Mouse (Mus musculus) left cerebral cortex, adult 18-20 months (tissue): ENCODE measurements at regions not wholly inside any gene's neighbourhood (a gene's known extent, or its start where the extent isn't known, plus 50 kb on each side); places are given as distances from the start of the nearest gene placed in this dataset.

Experiments
- DNase-seq, 2 experiments: peaks; one replicate each; pipeline ENCODE4 v3.0.0; 2021 to 2022; ENCODE audit warnings: low spot score in 2 of 2, mixed read lengths in 1 of 2

DNA sequence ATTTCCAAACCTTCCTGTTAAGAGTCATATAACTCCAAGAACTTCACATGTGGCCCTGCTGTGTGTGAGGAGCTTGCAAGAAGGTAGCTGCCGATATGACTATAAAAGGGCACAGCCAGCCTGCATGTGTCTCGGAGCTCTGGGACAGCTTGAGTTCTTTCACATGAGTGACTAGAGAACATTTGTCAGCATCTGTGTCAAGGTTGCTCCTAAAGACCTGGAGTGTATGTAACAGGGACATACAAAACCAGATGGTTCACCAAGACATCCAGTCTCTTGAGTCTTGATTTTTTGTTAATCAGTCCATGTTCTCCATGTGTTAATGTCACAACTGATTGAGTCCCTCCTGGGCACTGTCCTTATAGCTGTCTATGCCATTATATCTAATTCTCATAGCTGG is 126.2 kb upstream of the Pcsk2 start:
- no peak for DNase-seq

DNA sequence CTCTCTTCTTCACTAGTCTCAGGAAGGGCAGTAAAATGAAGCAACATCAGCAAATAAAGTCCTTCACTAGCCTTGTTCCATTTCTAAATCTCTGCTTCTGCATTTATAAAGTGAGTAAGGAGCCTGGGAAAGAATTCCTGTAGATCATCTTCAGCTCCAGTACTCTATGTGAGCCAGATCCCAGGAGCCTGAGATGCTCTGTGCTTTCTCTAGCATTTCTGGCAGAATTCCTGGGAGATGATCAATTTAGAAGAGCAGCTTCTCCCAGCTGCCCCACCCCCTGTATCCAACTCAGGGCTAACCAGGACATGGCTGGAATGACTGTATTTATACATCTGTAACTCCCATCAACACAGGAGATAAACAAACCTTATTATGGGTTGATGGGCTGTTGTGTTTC is 95.3 kb upstream of the Pcsk2 start:
- peak; percentile 7 to 27 for DNase-seq

DNA sequence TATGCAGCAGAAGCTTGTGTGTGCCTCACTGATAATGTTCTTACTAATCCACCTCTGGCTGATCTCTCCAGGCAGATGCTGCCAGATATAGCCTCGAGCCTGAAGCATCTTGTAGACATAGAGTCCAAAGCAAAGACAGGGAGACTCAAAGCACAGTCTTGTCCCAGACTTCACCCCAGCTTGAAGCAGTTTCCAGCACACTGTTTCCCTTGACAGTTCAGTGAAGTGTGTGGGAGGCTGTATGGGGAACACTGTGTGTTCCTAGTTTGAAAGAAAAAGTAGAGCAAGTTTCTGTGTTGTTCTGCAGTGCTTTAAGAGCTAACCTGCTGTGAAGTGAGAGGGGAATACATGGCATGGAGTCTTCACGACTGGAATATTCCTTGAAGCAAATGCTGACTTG is 94.7 kb upstream of the Pcsk2 start:
- DNase-seq = peak; percentile 26 to 67

DNA sequence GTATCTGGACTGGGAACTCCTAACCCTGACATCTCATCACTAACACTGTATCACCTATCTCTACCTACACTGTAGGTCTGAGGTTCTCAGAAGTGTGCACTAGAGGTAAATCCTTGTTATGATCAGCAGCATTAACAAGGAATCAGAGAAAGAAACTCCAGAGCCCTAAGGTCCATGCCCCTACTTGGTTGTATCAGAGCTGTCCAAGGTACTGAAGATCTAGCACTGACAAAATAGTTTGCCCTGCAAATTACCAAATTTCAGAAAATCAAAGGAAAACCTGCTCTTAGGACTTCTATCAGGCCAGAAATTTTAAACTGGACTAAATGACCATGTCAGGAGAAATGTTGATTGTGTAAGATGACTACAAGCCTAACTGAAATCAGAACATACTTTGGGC is 94.3 kb upstream of the Pcsk2 start:
- DNase-seq = no peak

DNA sequence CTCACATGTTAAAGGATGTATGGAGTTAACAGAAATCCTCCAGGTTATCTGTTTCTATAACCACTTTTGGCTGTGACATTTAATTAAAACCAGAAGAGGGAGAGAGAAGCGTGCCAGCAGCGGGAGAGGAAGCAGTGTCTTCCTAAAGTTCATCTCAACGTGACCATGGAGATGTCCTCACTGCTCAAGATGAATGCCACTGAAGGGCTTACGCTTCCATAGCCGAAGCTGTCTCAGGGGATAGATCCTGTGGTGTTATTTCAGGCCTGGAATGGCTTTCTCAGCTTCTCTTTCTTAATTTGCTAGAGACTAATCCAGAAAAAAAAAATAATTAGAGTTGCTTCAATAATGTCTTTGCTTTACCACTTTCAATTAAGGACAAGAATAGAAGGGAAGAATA is 78.0 kb upstream of the Pcsk2 start:
- DNase-seq = no peak

DNA sequence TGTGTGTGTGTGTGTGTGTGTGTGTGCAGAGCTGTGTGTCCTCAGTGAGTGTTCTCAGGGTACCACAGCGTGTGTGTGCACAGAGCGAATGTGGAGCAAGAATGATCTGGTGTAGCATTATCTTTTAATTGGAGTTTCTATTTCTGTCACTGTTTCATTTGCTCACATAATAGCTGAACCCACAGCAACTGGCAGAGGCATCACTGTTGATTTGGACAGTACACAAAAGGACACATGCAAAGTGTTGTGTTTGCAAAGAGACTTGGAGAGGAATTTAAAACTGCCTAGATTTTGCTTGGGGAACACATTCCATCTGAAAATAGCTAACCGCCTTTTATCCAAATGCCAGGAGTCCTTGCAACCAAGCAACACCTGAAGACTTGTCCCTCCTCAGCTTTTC is 74.6 kb upstream of the Pcsk2 start:
- DNase-seq = peak in 1 of 2 experiments; percentile 6

DNA sequence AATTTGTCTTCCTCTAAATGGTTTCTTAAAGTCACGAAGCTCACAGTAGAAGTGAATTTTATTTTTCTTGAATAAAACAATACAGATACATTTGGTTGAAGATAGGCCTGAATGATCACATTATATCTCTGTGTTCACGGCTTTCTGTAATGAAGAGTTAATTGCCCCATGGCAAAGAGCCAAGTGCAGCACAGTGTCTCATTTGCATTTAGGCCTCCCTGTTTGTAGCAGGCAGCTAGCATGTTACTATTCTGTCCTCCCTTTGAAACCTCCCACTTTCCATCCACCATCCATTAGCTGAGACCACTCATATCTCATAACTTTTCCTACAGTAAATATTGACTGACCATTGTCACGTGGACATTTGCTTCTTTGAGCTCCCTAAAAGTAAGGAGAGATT is 55.1 kb upstream of the Pcsk2 start:
- no peak for DNase-seq
